Mouse (Mus musculus): ENCODE results near the gene Lpcat2b. TPM values are rescaled to one million over a fixed set of nuclear protein-coding genes. Genes with fewer than 3 reads are reported as not detected.

The Lpcat2b gene
- polyA plus RNA-seq, 1 experiment from 2014 or later, result not detected

DNA sequence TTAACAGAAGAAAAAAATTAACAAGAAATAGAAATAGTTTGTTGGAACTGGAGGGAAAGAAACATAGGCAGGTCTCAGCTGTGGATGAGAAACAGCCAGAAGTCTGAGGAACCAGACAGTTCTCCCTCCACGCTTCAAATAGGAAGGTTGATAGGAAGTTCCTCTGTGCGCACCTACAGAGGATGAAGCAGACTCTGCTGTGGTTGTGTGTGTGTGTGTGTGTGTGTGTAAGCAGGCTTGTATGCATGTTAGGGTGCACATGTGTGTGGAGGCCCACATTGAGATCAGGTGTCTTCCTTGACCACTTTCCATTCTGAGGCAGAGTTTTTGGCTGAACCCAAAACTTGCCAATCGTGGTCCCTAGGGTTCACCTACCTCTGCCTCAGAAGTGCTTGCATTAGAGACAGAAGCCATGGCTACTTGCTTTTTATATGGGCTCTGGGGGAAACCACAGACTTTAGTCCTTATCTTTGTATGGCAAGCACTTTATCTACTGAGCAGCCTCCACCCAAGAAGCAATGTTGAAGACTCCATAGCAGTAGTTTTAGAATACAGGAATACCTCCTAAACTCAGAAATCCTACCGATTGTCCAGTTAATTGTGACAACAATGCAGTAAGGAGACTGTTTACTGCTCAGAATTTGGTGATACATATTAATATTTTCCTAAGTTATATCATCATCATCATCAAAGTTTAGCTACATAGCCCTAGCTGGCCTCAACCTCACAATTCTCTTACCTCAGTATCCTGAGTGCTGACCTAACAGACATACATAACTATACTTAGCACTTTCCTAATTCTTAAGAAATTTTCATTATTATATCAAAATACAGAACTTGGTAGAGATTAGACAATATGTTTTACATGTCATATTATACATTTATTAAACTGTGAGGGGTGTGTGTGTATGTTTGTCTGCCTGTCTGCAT, 31.1 kb downstream of the Lpcat2b start:
- H3K4me3 ChIP-seq (ENCODE audit: low read depth, low read length), result no peak overlapping the region
- H3K4me2 ChIP-seq (ENCODE audit: low read depth), result no peak overlapping the region
- H3K9me3 ChIP-seq (ENCODE audit: control insufficient read depth, low read length), result no peaks in the 10 kb centered on the region
- DNase-seq (ENCODE audit: low spot score) (no peak), ATAC-seq (ENCODE audit: insufficient read depth, low FRiP score, low TSS enrichment) (no peak)
- H3K27me3 ChIP-seq (ENCODE audit: control insufficient read depth, insufficient read depth, low read length), result no peaks in the 10 kb centered on the region
- H3K36me3 ChIP-seq (ENCODE audit: control insufficient read depth, insufficient read depth, low read length), result no peaks in the 10 kb centered on the region
- no peak overlapping the region for H3K9ac ChIP-seq (ENCODE audit: low read length)
- 0 out of 2 replicates have a peak, but pooled peaks cover 2% of the 10 kb centered on the region for H3K4me1 ChIP-seq (ENCODE audit: control insufficient read depth, insufficient read depth, low read length)
- WGBS, result 90% methylated on average over 4 of the region's 4 CpGs
- no peak overlapping the region for H3K27ac ChIP-seq (ENCODE audit: low read depth, low read length)

DNA sequence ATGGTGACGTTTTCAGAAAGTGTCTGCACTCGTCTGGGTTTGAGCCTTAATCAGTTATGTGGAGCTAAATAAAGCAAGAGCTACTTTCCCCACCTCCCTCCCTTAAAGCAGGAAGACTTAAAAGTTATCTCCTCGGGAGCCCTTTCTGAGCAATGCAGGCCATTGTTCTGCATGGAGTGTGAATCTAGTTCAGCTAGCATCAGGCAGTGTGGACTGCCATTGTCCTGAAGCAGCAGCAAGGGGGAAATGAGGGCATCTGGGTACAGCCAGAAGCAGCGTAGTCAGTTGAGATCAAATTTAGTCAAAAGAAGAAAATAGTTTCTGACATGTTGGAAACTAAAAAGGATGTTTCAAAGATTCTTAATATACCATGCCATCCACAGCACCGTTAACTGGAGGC, 35.2 kb downstream of the Lpcat2b start:
- no peak overlapping the region for H3K4me3 ChIP-seq (ENCODE audit: low read depth, low read length)
- no peak for ATAC-seq (ENCODE audit: insufficient read depth, low FRiP score, low TSS enrichment)
- 48% methylated on average over 5 of the region's 5 CpGs for WGBS
- H3K9me3 ChIP-seq (ENCODE audit: control insufficient read depth, low read length), result no peaks in the 10 kb centered on the region
- no peak overlapping the region for H3K9ac ChIP-seq (ENCODE audit: low read length)
- no peak overlapping the region for H3K27ac ChIP-seq (ENCODE audit: low read depth, low read length)
- no peaks in the 10 kb centered on the region for H3K36me3 ChIP-seq (ENCODE audit: control insufficient read depth, insufficient read depth, low read length)
- no peak overlapping the region for H3K4me2 ChIP-seq (ENCODE audit: low read depth)
- H3K4me1 ChIP-seq (ENCODE audit: control insufficient read depth, insufficient read depth, low read length), result 0 out of 2 replicates have a peak, but pooled peaks cover 2% of the 10 kb centered on the region
- no peaks in the 10 kb centered on the region for H3K27me3 ChIP-seq (ENCODE audit: control insufficient read depth, insufficient read depth, low read length)
- DNase-seq (ENCODE audit: low spot score), result no peak

DNA sequence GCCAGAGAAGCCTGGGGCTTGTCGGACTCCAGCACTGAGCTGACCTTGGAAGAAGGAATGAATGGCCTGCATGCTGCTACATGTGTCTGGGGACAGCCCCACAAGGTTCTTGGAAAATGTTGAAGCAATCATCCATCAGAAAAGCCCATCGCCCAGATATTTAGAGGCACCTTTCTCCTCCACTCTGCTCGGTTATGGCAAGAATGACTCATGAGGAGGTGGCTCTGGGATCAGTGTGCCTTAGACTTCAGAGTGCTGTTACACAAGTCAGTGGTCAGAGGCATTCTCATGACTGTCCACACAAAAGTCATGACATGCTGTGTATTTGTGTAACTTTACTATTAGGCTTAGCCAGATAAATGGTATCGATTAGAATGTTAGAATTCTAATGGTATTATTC, 35.7 kb downstream of the Lpcat2b start:
- Histone ChIP-seq H3K4me1 (ENCODE audit: control insufficient read depth, insufficient read depth, low read length) (0 out of 2 replicates have a peak, but pooled peaks cover 2% of the 10 kb centered on the region), H3K4me3 (ENCODE audit: low read depth, low read length) (no peak overlapping the region), H3K9me3 (ENCODE audit: control insufficient read depth, low read length) (no peaks in the 10 kb centered on the region), H3K4me2 (ENCODE audit: low read depth) (no peak overlapping the region), H3K27me3 (ENCODE audit: control insufficient read depth, insufficient read depth, low read length) (no peaks in the 10 kb centered on the region), H3K9ac (ENCODE audit: low read length) (no peak overlapping the region), H3K36me3 (ENCODE audit: control insufficient read depth, insufficient read depth, low read length) (no peaks in the 10 kb centered on the region), H3K27ac (ENCODE audit: low read depth, low read length) (no peak overlapping the region)
- ATAC-seq (ENCODE audit: insufficient read depth, low FRiP score, low TSS enrichment) (no peak), DNase-seq (ENCODE audit: low spot score) (no peak)
- 82% methylated on average over 4 of the region's 4 CpGs for WGBS

DNA sequence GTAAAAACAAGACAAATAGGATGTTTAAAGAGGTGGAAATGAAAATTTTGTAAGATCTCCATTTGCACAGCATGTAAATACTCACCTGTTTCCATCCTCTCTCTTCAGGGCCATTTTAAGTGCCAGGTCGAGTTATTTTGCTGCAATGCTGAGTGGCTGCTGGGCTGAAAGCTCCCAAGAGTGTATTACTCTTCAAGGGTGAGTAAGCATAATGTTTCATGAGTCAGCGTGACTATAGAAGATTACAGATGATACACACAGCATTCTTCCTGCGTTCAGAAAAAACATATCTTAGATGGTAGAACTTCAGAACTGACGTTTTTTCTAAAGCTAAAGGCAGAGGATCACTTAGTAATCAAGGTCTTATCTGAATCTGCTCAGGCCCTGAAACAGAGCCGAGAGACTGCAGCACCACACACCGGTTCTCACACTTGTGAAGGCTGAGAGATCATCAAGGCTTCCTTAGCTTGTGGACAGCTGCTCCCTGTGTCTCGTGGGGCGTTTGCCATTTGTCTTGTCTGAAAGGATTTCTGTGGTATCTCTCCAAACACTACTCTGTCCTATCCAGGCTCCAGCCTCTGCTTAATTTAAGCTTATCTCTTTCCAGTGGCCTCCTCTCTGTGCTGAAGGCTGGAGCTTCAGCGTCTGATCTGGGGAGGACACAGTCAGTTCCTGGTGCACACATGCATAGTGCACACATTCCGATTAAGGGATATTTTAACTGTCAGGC, 39.4 kb downstream of the Lpcat2b start:
- H3K27me3 ChIP-seq (ENCODE audit: control insufficient read depth, insufficient read depth, low read length), result no peaks in the 10 kb centered on the region
- no peak overlapping the region for H3K4me3 ChIP-seq (ENCODE audit: low read depth, low read length)
- H3K27ac ChIP-seq (ENCODE audit: low read depth, low read length), result no peak overlapping the region
- DNase-seq (ENCODE audit: low spot score) (no peak), ATAC-seq (ENCODE audit: insufficient read depth, low FRiP score, low TSS enrichment) (no peak)
- no peak overlapping the region for H3K9ac ChIP-seq (ENCODE audit: low read length)
- H3K9me3 ChIP-seq (ENCODE audit: control insufficient read depth, low read length), result no peaks in the 10 kb centered on the region
- 74% methylated on average over 10 of the region's 10 CpGs for WGBS
- H3K36me3 ChIP-seq (ENCODE audit: control insufficient read depth, insufficient read depth, low read length), result no peaks in the 10 kb centered on the region
- H3K4me2 ChIP-seq (ENCODE audit: low read depth), result no peak overlapping the region
- 0 out of 2 replicates have a peak, but pooled peaks cover 2% of the 10 kb centered on the region for H3K4me1 ChIP-seq (ENCODE audit: control insufficient read depth, insufficient read depth, low read length)

DNA sequence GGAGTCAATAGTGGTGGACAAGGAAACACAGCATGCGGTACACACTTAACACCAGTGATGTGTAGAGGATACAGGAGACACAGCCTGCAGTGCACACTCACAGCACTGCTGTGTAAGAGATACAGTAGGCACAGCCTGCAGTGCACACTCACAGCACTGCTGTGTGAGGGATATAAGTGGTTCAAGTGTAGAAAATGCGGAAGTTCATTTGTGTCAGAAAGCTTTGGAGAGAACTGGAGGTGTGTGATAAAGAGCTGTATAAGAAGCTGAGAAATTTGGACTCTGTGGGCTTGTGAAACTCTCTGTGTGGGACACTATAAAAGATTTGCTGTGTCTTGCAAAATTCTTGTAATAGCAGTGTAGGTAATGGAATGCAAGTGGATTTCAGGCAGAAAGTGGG, 48.8 kb downstream of the Lpcat2b start:
- Histone ChIP-seq H3K4me1 (ENCODE audit: control insufficient read depth, insufficient read depth, low read length) (no peaks in the 10 kb centered on the region), H3K4me3 (ENCODE audit: low read depth, low read length) (no peak overlapping the region), H3K36me3 (ENCODE audit: control insufficient read depth, insufficient read depth, low read length) (no peaks in the 10 kb centered on the region), H3K4me2 (ENCODE audit: low read depth) (no peak overlapping the region), H3K27me3 (ENCODE audit: control insufficient read depth, insufficient read depth, low read length) (no peaks in the 10 kb centered on the region), H3K9me3 (ENCODE audit: control insufficient read depth, low read length) (no peaks in the 10 kb centered on the region), H3K9ac (ENCODE audit: low read length) (no peak overlapping the region), H3K27ac (ENCODE audit: low read depth, low read length) (no peak overlapping the region)
- DNase-seq (ENCODE audit: low spot score), result no peak
- no peak for ATAC-seq (ENCODE audit: insufficient read depth, low FRiP score, low TSS enrichment)
- 93% methylated on average over 2 of the region's 2 CpGs for WGBS

Other genes with a start within 250 kb of the Lpcat2b start
- gene Tgfbr3, start 141.9 kb upstream of the Lpcat2b start, polyA plus RNA-seq (2014; fragmentation: Nextera tagmentation; extraction: Ambion mirVana), result 8.2 and 8.6 TPM in 2 replicates
- gene Brdt, start 100.4 kb upstream of the Lpcat2b start, polyA plus RNA-seq (2014; fragmentation: Nextera tagmentation; extraction: Ambion mirVana), result 1.8 and 2.9 TPM in 2 replicates
- gene Ephx4, start 28.8 kb upstream of the Lpcat2b start, polyA plus RNA-seq (2014; fragmentation: Nextera tagmentation; extraction: Ambion mirVana), result 1.4 and 1.7 TPM in 2 replicates
- gene Btbd8, start 6.4 kb downstream of the Lpcat2b start, polyA plus RNA-seq (2014; fragmentation: Nextera tagmentation; extraction: Ambion mirVana), result 7.7 and 7.8 TPM in 2 replicates
- 0.09 and 0.44 TPM in 2 replicates for gene Gm42669, start 76.1 kb downstream of the Lpcat2b start, polyA plus RNA-seq (2014; fragmentation: Nextera tagmentation; extraction: Ambion mirVana)
- 0.09 TPM in 1 of 2 replicates, not detected in the other for gene 1700028K03Rik, start 103.2 kb downstream of the Lpcat2b start, polyA plus RNA-seq (2014; fragmentation: Nextera tagmentation; extraction: Ambion mirVana)
- gene Rpap2, start 165.8 kb downstream of the Lpcat2b start, polyA plus RNA-seq (2014; fragmentation: Nextera tagmentation; extraction: Ambion mirVana), result 19.6 and 22.1 TPM in 2 replicates
- gene Glmn, start 166.3 kb downstream of the Lpcat2b start, polyA plus RNA-seq (2014; fragmentation: Nextera tagmentation; extraction: Ambion mirVana), result 30.3 and 32.2 TPM in 2 replicates